Mouse (Mus musculus) embryonic fibroblast, embryonic 13.5 days (primary cell): ENCODE data around the gene Myl6b.
A peak's percentile ranks its signal among the peaks of the same experiment; 100 is the strongest.

Experiments
- CTCF ChIP-seq: IDR thresholded peaks from 2 replicates; pipeline ENCODE4 v1.5.1; 2011; ENCODE audit warnings: mild to moderate bottlenecking, control low read depth, low read length, moderate library complexity, borderline replicate concordance; ENCODE audit not compliant: insufficient read depth
- POLR2A ChIP-seq: IDR thresholded peaks from 2 replicates; pipeline ENCODE4 v1.6.1; 2011; ENCODE audit warnings: low read depth, mild to moderate bottlenecking, control low read depth, low read length, moderate library complexity

GRCm38 (mm10) chr10:128492633-128493311 lies 5.7 kb downstream of the Myl6b start:
- TF ChIP-seq CTCF (no peak), POLR2A (peak; percentile 55; the same call in 1 of the 2 replicates)
